Mouse (Mus musculus): ENCODE measurements at regions not wholly inside any gene's neighbourhood (a gene's known extent, or its start where the extent isn't known, plus 50 kb on each side); places are given as distances from the start of the nearest gene placed in this dataset.

- no peak for DNase-seq (ENCODE audit: low read depth, low spot score)
Observed at GRCm38 (mm10) chr14:110007159-110007558, 747.8 kb downstream of the Slitrk6 start.

- no peak for DNase-seq (ENCODE audit: low read depth, low spot score)
Observed at GRCm38 (mm10) chr14:109985026-109985425, 769.9 kb downstream of the Slitrk6 start.

GRCm38 (mm10) chr14:109958008-109958407 lies 796.9 kb downstream of the Slitrk6 start:
- no peak for DNase-seq (ENCODE audit: low read depth, low spot score)

- no peak for DNase-seq (ENCODE audit: low read depth, low spot score)
Observed at GRCm38 (mm10) chr14:109941944-109942343, 813.0 kb downstream of the Slitrk6 start.

GRCm38 (mm10) chr14:109941162-109941561 lies 813.8 kb downstream of the Slitrk6 start:
- DNase-seq (ENCODE audit: low read depth, low spot score): no peak

- DNase-seq (ENCODE audit: low read depth, low spot score): no peak
Observed at GRCm38 (mm10) chr14:109937432-109937831, 817.5 kb downstream of the Slitrk6 start.

GRCm38 (mm10) chr14:109928977-109929376 lies 826.0 kb downstream of the Slitrk6 start:
- DNase-seq (ENCODE audit: low read depth, low spot score): no peak

GRCm38 (mm10) chr14:109891896-109892165 lies 863.1 kb downstream of the Slitrk6 start:
- DNase-seq (ENCODE audit: low read depth, low spot score): no peak

- no peak for DNase-seq (ENCODE audit: low read depth, low spot score)
Observed at GRCm38 (mm10) chr14:109891151-109891895, 863.6 kb downstream of the Slitrk6 start.

GRCm38 (mm10) chr14:109876950-109877663 lies 877.8 kb downstream of the Slitrk6 start:
- DNase-seq (ENCODE audit: low read depth, low spot score): no peak

- peak; percentile 3 for DNase-seq (ENCODE audit: low read depth, low spot score)
Observed at GRCm38 (mm10) chr14:109874230-109874629, 880.7 kb downstream of the Slitrk6 start.

- no peak for DNase-seq (ENCODE audit: low read depth, low spot score)
Observed at GRCm38 (mm10) chr14:109840354-109841104, 914.4 kb downstream of the Slitrk6 start.

- DNase-seq (ENCODE audit: low read depth, low spot score): no peak
Observed at GRCm38 (mm10) chr14:109802522-109803126, 888.7 kb upstream of the Slitrk1 start.

- DNase-seq (ENCODE audit: low read depth, low spot score): no peak
Observed at GRCm38 (mm10) chr14:109772246-109772645, 858.3 kb upstream of the Slitrk1 start.

GRCm38 (mm10) chr14:109760892-109761291 lies 846.9 kb upstream of the Slitrk1 start:
- DNase-seq (ENCODE audit: low read depth, low spot score): no peak
